Mouse (Mus musculus): ENCODE measurements around the gene Prmt8. TPM values are rescaled to one million over a fixed set of nuclear protein-coding genes. Genes with fewer than 3 reads are reported as not detected.

Prmt8 gene
- polyA plus RNA-seq, 1 experiment from 2014 or later: 31.4 TPM

DNA sequence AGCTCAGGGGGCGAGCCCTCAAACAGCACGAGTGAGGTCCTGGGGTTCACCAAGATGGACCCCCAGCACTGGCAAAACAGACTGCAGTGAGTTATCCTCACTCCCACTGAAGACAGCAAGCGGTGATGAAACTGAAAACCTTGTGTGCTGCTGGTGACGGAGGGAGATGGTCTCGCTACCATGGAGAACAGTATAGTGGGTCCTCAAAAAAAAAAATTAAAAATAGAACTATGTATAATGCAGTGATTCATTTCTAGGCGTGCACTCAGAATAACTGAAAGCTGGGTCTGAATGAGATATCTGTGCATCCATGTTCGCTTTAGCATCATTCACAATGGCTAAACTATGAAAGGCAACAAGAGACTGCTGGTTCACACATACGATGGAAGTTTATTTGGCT lies 20.5 kb downstream of the Prmt8 start:
- Histone ChIP-seq H3K27ac (ENCODE audit: low read length) (no peak overlapping the region), H3K9ac (replicated peaks; ENCODE audit: low read depth, low read length) (no peak overlapping the region), H3K4me2 (ENCODE audit: low read length) (no peak overlapping the region), H3K36me3 (ENCODE audit: control insufficient read depth, insufficient read depth) (no peaks in the 10 kb centered on the region), H3K27me3 (replicated peaks; ENCODE audit: control insufficient read depth, insufficient read depth, low read length) (no peaks in the 10 kb centered on the region), H3K9me3 (ENCODE audit: control insufficient read depth, low read length) (no peaks in the 10 kb centered on the region), H3K4me3 (replicated peaks; ENCODE audit: low read length) (no peak overlapping the region), H3K4me1 (replicated peaks; ENCODE audit: control insufficient read depth, insufficient read depth, low read length) (peaks cover 13% of the 10 kb centered on the region)
- ATAC-seq: no peak
- WGBS: 89% methylated on average over 8 of the region's 8 CpGs

DNA sequence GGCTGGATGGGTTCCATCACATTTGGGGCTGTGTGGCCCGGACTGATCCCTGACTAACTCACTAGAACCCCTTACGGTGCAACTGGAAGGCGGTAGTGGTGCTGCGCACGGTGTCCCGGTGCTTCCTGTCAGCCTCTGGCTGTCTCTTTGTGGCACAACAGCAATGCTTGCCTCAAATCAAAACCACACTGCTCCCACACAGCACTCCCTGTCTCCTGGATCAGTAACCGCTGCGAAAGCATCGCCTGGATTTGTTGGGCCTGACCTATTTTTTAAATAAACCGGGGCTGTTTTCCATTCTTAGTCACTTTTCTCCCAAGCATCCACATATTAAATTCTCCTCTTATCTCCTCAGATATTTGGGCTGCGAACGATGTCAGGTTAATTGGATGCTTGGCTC lies 27.0 kb downstream of the Prmt8 start:
- WGBS: 85% methylated on average over 12 of the region's 12 CpGs
- no peaks in the 10 kb centered on the region for H3K9me3 ChIP-seq (ENCODE audit: control insufficient read depth, low read length)
- no peak overlapping the region for H3K9ac ChIP-seq (replicated peaks; ENCODE audit: low read depth, low read length)
- H3K4me3 ChIP-seq (replicated peaks; ENCODE audit: low read length): no peak overlapping the region
- no peaks in the 10 kb centered on the region for H3K36me3 ChIP-seq (ENCODE audit: control insufficient read depth, insufficient read depth)
- H3K4me1 ChIP-seq (replicated peaks; ENCODE audit: control insufficient read depth, insufficient read depth, low read length): no peaks in the 10 kb centered on the region
- no peak overlapping the region for H3K27ac ChIP-seq (ENCODE audit: low read length)
- no peak overlapping the region for H3K4me2 ChIP-seq (ENCODE audit: low read length)
- H3K27me3 ChIP-seq (replicated peaks; ENCODE audit: control insufficient read depth, insufficient read depth, low read length): no peaks in the 10 kb centered on the region
- ATAC-seq: no peak

- no peaks in the 10 kb centered on the region for H3K9me3 ChIP-seq (ENCODE audit: control insufficient read depth, low read length)
- no peak overlapping the region for H3K4me3 ChIP-seq (replicated peaks; ENCODE audit: low read length)
- no peaks in the 10 kb centered on the region for H3K27me3 ChIP-seq (replicated peaks; ENCODE audit: control insufficient read depth, insufficient read depth, low read length)
- ATAC-seq: no peak
- H3K36me3 ChIP-seq (ENCODE audit: control insufficient read depth, insufficient read depth): no peaks in the 10 kb centered on the region
- no peak overlapping the region for H3K27ac ChIP-seq (ENCODE audit: low read length)
- H3K4me1 ChIP-seq (replicated peaks; ENCODE audit: control insufficient read depth, insufficient read depth, low read length): peaks cover 3% of the 10 kb centered on the region; the same call in 1 of the 2 replicates
- H3K4me2 ChIP-seq (ENCODE audit: low read length): no peak overlapping the region
- WGBS: 88% methylated on average over 6 of the region's 6 CpGs
- H3K9ac ChIP-seq (replicated peaks; ENCODE audit: low read depth, low read length): no peak overlapping the region
Measured at GRCm38 (mm10) chr6:127741162-127741561, 28.1 kb downstream of the Prmt8 start.

GRCm38 (mm10) chr6:127740711-127741110 lies 28.6 kb downstream of the Prmt8 start:
- 0 out of 2 replicates have a peak, but pooled peaks have one; percentile 19 for ATAC-seq
- 67% methylated on average over 9 of the region's 9 CpGs for WGBS

GRCm38 (mm10) chr6:127739921-127740320 lies 29.4 kb downstream of the Prmt8 start:
- H3K4me2 ChIP-seq (ENCODE audit: low read length): no peak overlapping the region
- H3K27me3 ChIP-seq (replicated peaks; ENCODE audit: control insufficient read depth, insufficient read depth, low read length): no peaks in the 10 kb centered on the region
- no peak overlapping the region for H3K9ac ChIP-seq (replicated peaks; ENCODE audit: low read depth, low read length)
- WGBS: 83% methylated on average over 5 of the region's 5 CpGs
- no peaks in the 10 kb centered on the region for H3K36me3 ChIP-seq (ENCODE audit: control insufficient read depth, insufficient read depth)
- H3K27ac ChIP-seq (ENCODE audit: low read length): no peak overlapping the region
- H3K4me3 ChIP-seq (replicated peaks; ENCODE audit: low read length): no peak overlapping the region
- ATAC-seq: no peak
- H3K4me1 ChIP-seq (replicated peaks; ENCODE audit: control insufficient read depth, insufficient read depth, low read length): peaks cover 3% of the 10 kb centered on the region; the same call in 1 of the 2 replicates
- no peaks in the 10 kb centered on the region for H3K9me3 ChIP-seq (ENCODE audit: control insufficient read depth, low read length)

More at GRCm38 (mm10) chr6:127740711-127741110, 28.6 kb downstream of the Prmt8 start:
- Histone ChIP-seq H3K27me3 (replicated peaks; ENCODE audit: control insufficient read depth, insufficient read depth, low read length) (no peaks in the 10 kb centered on the region), H3K4me1 (replicated peaks; ENCODE audit: control insufficient read depth, insufficient read depth, low read length) (peaks cover 3% of the 10 kb centered on the region; the same call in 1 of the 2 replicates), H3K9ac (replicated peaks; ENCODE audit: low read depth, low read length) (no peak overlapping the region), H3K4me2 (ENCODE audit: low read length) (no peak overlapping the region), H3K27ac (ENCODE audit: low read length) (no peak overlapping the region), H3K4me3 (replicated peaks; ENCODE audit: low read length) (no peak overlapping the region), H3K9me3 (ENCODE audit: control insufficient read depth, low read length) (no peaks in the 10 kb centered on the region), H3K36me3 (ENCODE audit: control insufficient read depth, insufficient read depth) (no peaks in the 10 kb centered on the region)

GRCm38 (mm10) chr6:127735130-127735981 lies 33.9 kb downstream of the Prmt8 start:
- Histone ChIP-seq H3K9ac (replicated peaks; ENCODE audit: low read depth, low read length) (no peak overlapping the region), H3K4me2 (ENCODE audit: low read length) (no peak overlapping the region), H3K36me3 (ENCODE audit: control insufficient read depth, insufficient read depth) (no peaks in the 10 kb centered on the region), H3K27me3 (replicated peaks; ENCODE audit: control insufficient read depth, insufficient read depth, low read length) (no peaks in the 10 kb centered on the region), H3K4me1 (replicated peaks; ENCODE audit: control insufficient read depth, insufficient read depth, low read length) (peaks cover 3% of the 10 kb centered on the region; the same call in 1 of the 2 replicates), H3K27ac (ENCODE audit: low read length) (no peak overlapping the region), H3K9me3 (ENCODE audit: control insufficient read depth, low read length) (no peaks in the 10 kb centered on the region), H3K4me3 (replicated peaks; ENCODE audit: low read length) (no peak overlapping the region)
- ATAC-seq: peak; percentile 50; the same call in 1 of the 2 replicates
- WGBS: 56% methylated on average over 13 of the region's 13 CpGs

GRCm38 (mm10) chr6:127723126-127723525 lies 46.1 kb downstream of the Prmt8 start:
- no peak overlapping the region for H3K4me2 ChIP-seq (ENCODE audit: low read length)
- no peak overlapping the region for H3K4me3 ChIP-seq (replicated peaks; ENCODE audit: low read length)
- no peaks in the 10 kb centered on the region for H3K27me3 ChIP-seq (replicated peaks; ENCODE audit: control insufficient read depth, insufficient read depth, low read length)
- no peaks in the 10 kb centered on the region for H3K36me3 ChIP-seq (ENCODE audit: control insufficient read depth, insufficient read depth)
- ATAC-seq: no peak; the same call in 1 of the 2 replicates
- H3K9me3 ChIP-seq (ENCODE audit: control insufficient read depth, low read length): no peaks in the 10 kb centered on the region
- H3K9ac ChIP-seq (replicated peaks; ENCODE audit: low read depth, low read length): no peak overlapping the region
- WGBS: 24% methylated on average over 8 of the region's 8 CpGs
- H3K27ac ChIP-seq (ENCODE audit: low read length): no peak overlapping the region
- H3K4me1 ChIP-seq (replicated peaks; ENCODE audit: control insufficient read depth, insufficient read depth, low read length): no peaks in the 10 kb centered on the region; the same call in 1 of the 2 replicates

DNA sequence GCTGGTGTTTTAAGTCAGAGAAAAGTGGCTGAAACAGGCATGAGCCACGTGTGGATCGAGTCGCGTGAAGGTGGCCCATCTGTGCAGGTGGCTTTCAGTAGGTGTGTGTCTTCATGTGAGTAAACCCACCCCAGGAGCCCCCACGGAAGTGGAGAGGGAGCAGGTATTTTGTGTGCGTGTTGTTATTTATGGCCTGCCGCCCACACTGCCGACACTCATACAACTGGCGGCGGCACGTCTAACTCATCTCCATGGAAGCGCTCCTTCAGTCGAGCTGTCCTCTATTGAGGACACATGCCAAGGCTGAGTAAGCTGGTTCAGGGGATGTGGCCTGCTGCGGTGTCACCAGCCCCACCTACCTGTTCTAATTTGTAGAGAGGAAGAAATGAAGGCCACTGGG lies 49.4 kb downstream of the Prmt8 start:
- Histone ChIP-seq H3K4me3 (replicated peaks; ENCODE audit: low read length) (no peak overlapping the region), H3K9ac (replicated peaks; ENCODE audit: low read depth, low read length) (no peak overlapping the region), H3K36me3 (ENCODE audit: control insufficient read depth, insufficient read depth) (no peaks in the 10 kb centered on the region), H3K9me3 (ENCODE audit: control insufficient read depth, low read length) (no peaks in the 10 kb centered on the region), H3K4me1 (replicated peaks; ENCODE audit: control insufficient read depth, insufficient read depth, low read length) (peaks cover 9% of the 10 kb centered on the region), H3K4me2 (ENCODE audit: low read length) (no peak overlapping the region), H3K27ac (ENCODE audit: low read length) (no peak overlapping the region), H3K27me3 (replicated peaks; ENCODE audit: control insufficient read depth, insufficient read depth, low read length) (no peaks in the 10 kb centered on the region)
- ATAC-seq: no peak
- WGBS: 83% methylated on average over 14 of the region's 14 CpGs

- peak; percentile 67 for ATAC-seq
- Histone ChIP-seq H3K9ac (replicated peaks; ENCODE audit: low read depth, low read length) (no peak overlapping the region), H3K4me1 (replicated peaks; ENCODE audit: control insufficient read depth, insufficient read depth, low read length) (peaks cover 9% of the 10 kb centered on the region), H3K4me2 (ENCODE audit: low read length) (no peak overlapping the region), H3K36me3 (ENCODE audit: control insufficient read depth, insufficient read depth) (no peaks in the 10 kb centered on the region), H3K4me3 (replicated peaks; ENCODE audit: low read length) (no peak overlapping the region), H3K9me3 (ENCODE audit: control insufficient read depth, low read length) (no peaks in the 10 kb centered on the region), H3K27ac (ENCODE audit: low read length) (no peak overlapping the region), H3K27me3 (replicated peaks; ENCODE audit: control insufficient read depth, insufficient read depth, low read length) (no peaks in the 10 kb centered on the region)
- 26% methylated on average over 21 of the region's 21 CpGs for WGBS
Measured at GRCm38 (mm10) chr6:127717239-127718137, 51.8 kb downstream of the Prmt8 start.

Data from forebrain, embryonic 16.5 days (tissue).